Mouse (Mus musculus): ENCODE measurements at regions not wholly inside any gene's neighbourhood (a gene's known extent, or its start where the extent isn't known, plus 50 kb on each side); places are given as distances from the start of the nearest gene placed in this dataset.

GRCm38 (mm10) chr10:109498301-109498700 lies 487.5 kb upstream of the Syt1 start:
- H3K36me3 ChIP-seq (ENCODE audit: control insufficient read depth, insufficient read depth), result no peaks in the 10 kb centered on the region
- no peak for ATAC-seq (replicated peaks; ENCODE audit: extremely low read depth, insufficient read depth, low FRiP score)
- H3K27ac ChIP-seq (ENCODE audit: low read length), result no peak overlapping the region
- no peak overlapping the region for H3K9ac ChIP-seq (ENCODE audit: low read length)
- no peak overlapping the region for H3K4me2 ChIP-seq (ENCODE audit: low read depth, low read length)
- H3K9me3 ChIP-seq (replicated peaks; ENCODE audit: control insufficient read depth, low read length), result no peaks in the 10 kb centered on the region
- no peaks in the 10 kb centered on the region for H3K27me3 ChIP-seq (ENCODE audit: control insufficient read depth, insufficient read depth, low read length)
- no peaks in the 10 kb centered on the region for H3K4me1 ChIP-seq (ENCODE audit: control insufficient read depth, insufficient read depth, low read length)
- WGBS, result 47% methylated on average over 3 of the region's 3 CpGs
- no peak overlapping the region for H3K4me3 ChIP-seq (ENCODE audit: low read length)

DNA sequence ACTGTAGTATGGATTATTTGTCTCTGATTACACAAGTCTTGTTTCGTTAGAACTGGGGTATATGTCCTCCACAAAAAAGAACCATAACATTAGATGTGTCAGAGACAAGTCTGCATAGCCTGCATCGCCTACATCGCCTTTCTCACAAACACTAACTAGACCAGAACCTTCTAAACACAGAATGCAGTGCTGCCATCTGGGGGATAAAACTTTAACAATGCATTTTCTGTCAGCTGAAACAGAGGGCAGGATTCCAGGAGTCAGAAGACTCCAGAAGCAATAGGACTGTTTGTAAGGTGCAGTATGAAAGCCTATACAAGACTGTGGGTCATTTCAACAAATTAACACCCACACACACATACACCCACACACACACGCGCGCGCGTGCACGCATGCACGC lies 485.4 kb upstream of the Syt1 start:
- ATAC-seq (replicated peaks; ENCODE audit: extremely low read depth, insufficient read depth, low FRiP score), result no peak
- H3K4me1 ChIP-seq (ENCODE audit: control insufficient read depth, insufficient read depth, low read length), result no peaks in the 10 kb centered on the region
- no peaks in the 10 kb centered on the region for H3K27me3 ChIP-seq (ENCODE audit: control insufficient read depth, insufficient read depth, low read length)
- H3K9me3 ChIP-seq (replicated peaks; ENCODE audit: control insufficient read depth, low read length), result no peaks in the 10 kb centered on the region
- H3K4me3 ChIP-seq (ENCODE audit: low read length), result no peak overlapping the region
- no peak overlapping the region for H3K4me2 ChIP-seq (ENCODE audit: low read depth, low read length)
- H3K27ac ChIP-seq (ENCODE audit: low read length), result no peak overlapping the region
- H3K36me3 ChIP-seq (ENCODE audit: control insufficient read depth, insufficient read depth), result no peaks in the 10 kb centered on the region
- WGBS, result 75% methylated on average over 10 of the region's 10 CpGs
- H3K9ac ChIP-seq (ENCODE audit: low read length), result no peak overlapping the region

GRCm38 (mm10) chr10:109490765-109491164 lies 480.0 kb upstream of the Syt1 start:
- H3K4me1 ChIP-seq (ENCODE audit: control insufficient read depth, insufficient read depth, low read length), result no peaks in the 10 kb centered on the region
- no peaks in the 10 kb centered on the region for H3K36me3 ChIP-seq (ENCODE audit: control insufficient read depth, insufficient read depth)
- H3K9ac ChIP-seq (ENCODE audit: low read length), result no peak overlapping the region
- H3K9me3 ChIP-seq (replicated peaks; ENCODE audit: control insufficient read depth, low read length), result no peaks in the 10 kb centered on the region
- no peak overlapping the region for H3K27ac ChIP-seq (ENCODE audit: low read length)
- H3K4me2 ChIP-seq (ENCODE audit: low read depth, low read length), result no peak overlapping the region
- no peaks in the 10 kb centered on the region for H3K27me3 ChIP-seq (ENCODE audit: control insufficient read depth, insufficient read depth, low read length)
- no peak overlapping the region for H3K4me3 ChIP-seq (ENCODE audit: low read length)
- 77% methylated on average over 4 of the region's 4 CpGs for WGBS
- ATAC-seq (replicated peaks; ENCODE audit: extremely low read depth, insufficient read depth, low FRiP score), result no peak

DNA sequence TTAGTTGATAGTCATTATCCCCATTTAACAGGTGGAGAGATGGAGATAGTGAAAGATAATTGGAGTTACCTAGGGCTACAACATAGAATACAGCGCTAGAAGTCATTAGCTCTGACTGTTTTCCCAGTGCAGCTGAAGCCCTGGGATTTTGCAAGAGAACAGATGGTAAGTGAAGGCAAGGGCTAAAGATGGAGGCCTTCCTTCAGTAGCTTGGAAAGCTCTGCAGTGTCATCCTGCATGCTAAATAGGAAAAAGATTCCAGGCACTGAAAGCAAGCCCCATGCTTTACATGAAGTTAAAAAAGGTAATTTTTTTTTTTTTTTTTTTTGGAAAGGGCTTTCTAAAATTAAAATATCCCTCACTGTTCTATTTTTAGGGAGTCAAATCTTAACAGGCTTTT lies 477.2 kb upstream of the Syt1 start:
- H3K4me1 ChIP-seq (ENCODE audit: control insufficient read depth, insufficient read depth, low read length), result no peaks in the 10 kb centered on the region
- no peaks in the 10 kb centered on the region for H3K9me3 ChIP-seq (replicated peaks; ENCODE audit: control insufficient read depth, low read length)
- no peak overlapping the region for H3K4me3 ChIP-seq (ENCODE audit: low read length)
- no peaks in the 10 kb centered on the region for H3K36me3 ChIP-seq (ENCODE audit: control insufficient read depth, insufficient read depth)
- H3K4me2 ChIP-seq (ENCODE audit: low read depth, low read length), result no peak overlapping the region
- H3K9ac ChIP-seq (ENCODE audit: low read length), result no peak overlapping the region
- no peak for ATAC-seq (replicated peaks; ENCODE audit: extremely low read depth, insufficient read depth, low FRiP score)
- no peaks in the 10 kb centered on the region for H3K27me3 ChIP-seq (ENCODE audit: control insufficient read depth, insufficient read depth, low read length)
- 95% methylated on average over 1 of the region's 1 CpGs for WGBS
- H3K27ac ChIP-seq (ENCODE audit: low read length), result no peak overlapping the region

GRCm38 (mm10) chr10:109486917-109487604 lies 476.3 kb upstream of the Syt1 start:
- H3K4me2 ChIP-seq (ENCODE audit: low read depth, low read length), result no peak overlapping the region
- no peak for ATAC-seq (replicated peaks; ENCODE audit: extremely low read depth, insufficient read depth, low FRiP score)
- no peaks in the 10 kb centered on the region for H3K36me3 ChIP-seq (ENCODE audit: control insufficient read depth, insufficient read depth)
- WGBS, result 68% methylated on average over 7 of the region's 7 CpGs
- no peak overlapping the region for H3K4me3 ChIP-seq (ENCODE audit: low read length)
- H3K9ac ChIP-seq (ENCODE audit: low read length), result no peak overlapping the region
- H3K9me3 ChIP-seq (replicated peaks; ENCODE audit: control insufficient read depth, low read length), result no peaks in the 10 kb centered on the region
- no peak overlapping the region for H3K27ac ChIP-seq (ENCODE audit: low read length)
- no peaks in the 10 kb centered on the region for H3K4me1 ChIP-seq (ENCODE audit: control insufficient read depth, insufficient read depth, low read length)
- H3K27me3 ChIP-seq (ENCODE audit: control insufficient read depth, insufficient read depth, low read length), result no peaks in the 10 kb centered on the region

GRCm38 (mm10) chr10:109480551-109480950 lies 469.8 kb upstream of the Syt1 start:
- Histone ChIP-seq H3K36me3 (ENCODE audit: control insufficient read depth, insufficient read depth) (no peaks in the 10 kb centered on the region), H3K4me2 (ENCODE audit: low read depth, low read length) (no peak overlapping the region), H3K27ac (ENCODE audit: low read length) (no peak overlapping the region), H3K4me1 (ENCODE audit: control insufficient read depth, insufficient read depth, low read length) (no peaks in the 10 kb centered on the region), H3K9me3 (replicated peaks; ENCODE audit: control insufficient read depth, low read length) (no peaks in the 10 kb centered on the region), H3K9ac (ENCODE audit: low read length) (no peak overlapping the region), H3K27me3 (ENCODE audit: control insufficient read depth, insufficient read depth, low read length) (no peaks in the 10 kb centered on the region), H3K4me3 (ENCODE audit: low read length) (no peak overlapping the region)
- ATAC-seq (replicated peaks; ENCODE audit: extremely low read depth, insufficient read depth, low FRiP score), result no peak

- H3K27ac ChIP-seq (ENCODE audit: low read length), result no peak overlapping the region
- no peak overlapping the region for H3K4me3 ChIP-seq (ENCODE audit: low read length)
- H3K4me2 ChIP-seq (ENCODE audit: low read depth, low read length), result no peak overlapping the region
- 57% methylated on average over 5 of the region's 5 CpGs for WGBS
- no peaks in the 10 kb centered on the region for H3K27me3 ChIP-seq (ENCODE audit: control insufficient read depth, insufficient read depth, low read length)
- H3K36me3 ChIP-seq (ENCODE audit: control insufficient read depth, insufficient read depth), result no peaks in the 10 kb centered on the region
- H3K9me3 ChIP-seq (replicated peaks; ENCODE audit: control insufficient read depth, low read length), result no peaks in the 10 kb centered on the region
- H3K4me1 ChIP-seq (ENCODE audit: control insufficient read depth, insufficient read depth, low read length), result no peaks in the 10 kb centered on the region
- H3K9ac ChIP-seq (ENCODE audit: low read length), result no peak overlapping the region
- no peak for ATAC-seq (replicated peaks; ENCODE audit: extremely low read depth, insufficient read depth, low FRiP score)
Observed at GRCm38 (mm10) chr10:109479941-109480340, 469.2 kb upstream of the Syt1 start.

DNA sequence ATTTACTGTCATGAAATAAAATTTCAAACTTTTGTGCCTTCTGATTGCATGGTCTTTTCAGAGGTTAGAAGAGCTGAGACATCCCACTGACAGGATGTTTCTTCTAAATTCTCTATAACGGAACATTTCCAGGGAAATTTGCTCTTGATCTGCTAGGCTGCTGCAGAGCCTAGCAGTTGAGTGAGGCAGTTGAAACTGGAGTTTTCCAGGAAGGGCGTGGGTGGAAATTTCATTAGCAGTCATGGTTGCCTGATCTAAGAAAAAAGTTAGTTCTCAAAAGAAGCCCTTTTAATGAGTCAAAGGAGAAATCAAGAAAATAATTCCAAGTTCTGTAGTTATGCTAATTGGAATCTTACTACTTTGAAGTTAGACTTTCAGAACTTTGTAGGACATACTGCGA lies 455.7 kb upstream of the Syt1 start:
- H3K9me3 ChIP-seq (replicated peaks; ENCODE audit: control insufficient read depth, low read length), result no peaks in the 10 kb centered on the region
- no peak for ATAC-seq (replicated peaks; ENCODE audit: extremely low read depth, insufficient read depth, low FRiP score)
- no peaks in the 10 kb centered on the region for H3K36me3 ChIP-seq (ENCODE audit: control insufficient read depth, insufficient read depth)

DNA sequence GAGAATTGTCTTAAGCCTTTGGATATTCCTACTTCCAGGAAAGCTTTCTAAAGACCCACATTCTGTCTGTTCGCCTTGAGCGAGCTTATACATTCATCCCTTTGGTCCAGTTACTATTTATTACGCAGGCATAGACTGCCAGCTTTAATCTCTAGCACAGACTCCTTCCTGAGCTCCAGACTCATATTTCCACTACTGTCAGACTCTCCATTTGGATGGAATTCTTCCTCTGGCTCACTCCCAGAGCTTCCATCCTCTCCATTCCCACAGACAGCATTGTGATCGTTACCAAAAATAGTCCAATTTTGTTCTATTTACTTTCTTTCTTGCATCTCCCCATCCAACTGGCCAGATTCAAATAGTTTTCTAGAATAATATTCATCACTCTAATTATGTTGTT lies 420.3 kb upstream of the Syt1 start:
- H3K4me1 ChIP-seq (ENCODE audit: control insufficient read depth, insufficient read depth, low read length), result no peaks in the 10 kb centered on the region
- H3K36me3 ChIP-seq (ENCODE audit: control insufficient read depth, insufficient read depth), result no peaks in the 10 kb centered on the region
- WGBS, result 68% methylated on average over 4 of the region's 4 CpGs
- no peak overlapping the region for H3K4me3 ChIP-seq (ENCODE audit: low read length)
- ATAC-seq (replicated peaks; ENCODE audit: extremely low read depth, insufficient read depth, low FRiP score), result no peak
- H3K9me3 ChIP-seq (replicated peaks; ENCODE audit: control insufficient read depth, low read length), result no peaks in the 10 kb centered on the region
- no peak overlapping the region for H3K27ac ChIP-seq (ENCODE audit: low read length)
- no peak overlapping the region for H3K9ac ChIP-seq (ENCODE audit: low read length)
- H3K4me2 ChIP-seq (ENCODE audit: low read depth, low read length), result no peak overlapping the region
- no peaks in the 10 kb centered on the region for H3K27me3 ChIP-seq (ENCODE audit: control insufficient read depth, insufficient read depth, low read length)

More for the DNA sequence above, 455.7 kb upstream of the Syt1 start:
- no peak overlapping the region for H3K27ac ChIP-seq (ENCODE audit: low read length)
- H3K27me3 ChIP-seq (ENCODE audit: control insufficient read depth, insufficient read depth, low read length), result no peaks in the 10 kb centered on the region
- H3K4me1 ChIP-seq (ENCODE audit: control insufficient read depth, insufficient read depth, low read length), result no peaks in the 10 kb centered on the region
- H3K4me2 ChIP-seq (ENCODE audit: low read depth, low read length), result no peak overlapping the region
- 74% methylated on average over 3 of the region's 3 CpGs for WGBS
- H3K4me3 ChIP-seq (ENCODE audit: low read length), result no peak overlapping the region
- H3K9ac ChIP-seq (ENCODE audit: low read length), result no peak overlapping the region
